Mouse (Mus musculus) hindbrain, embryonic 14.5 days (tissue): ENCODE results near the gene Kdf1. TPM values are rescaled to one million over a fixed set of nuclear protein-coding genes. Genes with fewer than 3 reads are reported as not detected.

Experiments used
- ATAC-seq: fragments of 200-750 bp; cut with Nextera tagmentation; 2 replicates; pipeline ENCODE4 v1.8.0; 2017; ENCODE audit warnings: moderate number of reproducible peaks, mild to moderate bottlenecking, moderate TSS enrichment, moderate library complexity; ENCODE audit not compliant: low FRiP score
- DNase-seq: peaks from one replicate; pipeline ENCODE4 v3.0.0-alpha.2; 2015; ENCODE audit warnings: low spot score
- H3K27ac ChIP-seq: fragments of 300-500 bp; sonication (generic); 2 replicates; pipeline ENCODE4 v1.5.1; 2014; ENCODE audit warnings: mild to moderate bottlenecking, moderate library complexity
- H3K27me3 ChIP-seq: fragments of 300-500 bp; sonication (generic); 2 replicates; pipeline ENCODE4 v1.6.1; 2014; ENCODE audit warnings: mild to moderate bottlenecking, low read length, mixed read lengths; ENCODE audit not compliant: control insufficient read depth, insufficient read depth
- H3K36me3 ChIP-seq: fragments of 300-500 bp; sonication (generic); replicated peaks from 2 replicates; pipeline ENCODE4 v1.6.1; 2014; ENCODE audit not compliant: control insufficient read depth, insufficient read depth
- H3K4me1 ChIP-seq: fragments of 300-500 bp; sonication (generic); replicated peaks from 2 replicates; pipeline ENCODE4 v1.6.1; 2014; ENCODE audit warnings: antibody characterized with exemption, low read length, mixed read lengths; ENCODE audit not compliant: control insufficient read depth, insufficient read depth
- H3K4me2 ChIP-seq: fragments of 300-500 bp; sonication (generic); replicated peaks from 2 replicates; pipeline ENCODE4 v1.6.1; 2014; ENCODE audit warnings: mild to moderate bottlenecking, moderate library complexity
- H3K4me3 ChIP-seq: fragments of 300-500 bp; sonication (generic); replicated peaks from 2 replicates; pipeline ENCODE4 v1.5.1; 2014; ENCODE audit warnings: mild to moderate bottlenecking, low read length
- H3K9ac ChIP-seq: fragments of 300-500 bp; sonication (generic); 2 replicates; pipeline ENCODE4 v1.6.1; 2014
- H3K9me3 ChIP-seq: fragments of 300-500 bp; sonication (generic); 2 replicates; pipeline ENCODE4 v1.6.1; 2016; ENCODE audit warnings: low read length; ENCODE audit not compliant: control insufficient read depth
- WGBS: fragments of 180-500 bp; shearing (Covaris S2); extraction: QIAGEN DNeasy Blood & Tissue Kit; methylation state at CpG from one replicate; pipeline ENCODE4 v1.1.7; 2014; 5-methylcytosine and 5-hydroxymethylcytosine counted together
- polyA plus RNA-seq: library from polyadenylated mRNA; unstranded; fragments of >200 nt; fragmentation: Nextera tagmentation; extraction: Ambion mirVana; gene quantifications from 2 replicates; pipeline ENCODE4 v1.2.1, GENCODE M21; 2014

Gene Kdf1
- polyA plus RNA-seq, result 0.16 TPM in 1 of 2 replicates, not detected in the other

DNA sequence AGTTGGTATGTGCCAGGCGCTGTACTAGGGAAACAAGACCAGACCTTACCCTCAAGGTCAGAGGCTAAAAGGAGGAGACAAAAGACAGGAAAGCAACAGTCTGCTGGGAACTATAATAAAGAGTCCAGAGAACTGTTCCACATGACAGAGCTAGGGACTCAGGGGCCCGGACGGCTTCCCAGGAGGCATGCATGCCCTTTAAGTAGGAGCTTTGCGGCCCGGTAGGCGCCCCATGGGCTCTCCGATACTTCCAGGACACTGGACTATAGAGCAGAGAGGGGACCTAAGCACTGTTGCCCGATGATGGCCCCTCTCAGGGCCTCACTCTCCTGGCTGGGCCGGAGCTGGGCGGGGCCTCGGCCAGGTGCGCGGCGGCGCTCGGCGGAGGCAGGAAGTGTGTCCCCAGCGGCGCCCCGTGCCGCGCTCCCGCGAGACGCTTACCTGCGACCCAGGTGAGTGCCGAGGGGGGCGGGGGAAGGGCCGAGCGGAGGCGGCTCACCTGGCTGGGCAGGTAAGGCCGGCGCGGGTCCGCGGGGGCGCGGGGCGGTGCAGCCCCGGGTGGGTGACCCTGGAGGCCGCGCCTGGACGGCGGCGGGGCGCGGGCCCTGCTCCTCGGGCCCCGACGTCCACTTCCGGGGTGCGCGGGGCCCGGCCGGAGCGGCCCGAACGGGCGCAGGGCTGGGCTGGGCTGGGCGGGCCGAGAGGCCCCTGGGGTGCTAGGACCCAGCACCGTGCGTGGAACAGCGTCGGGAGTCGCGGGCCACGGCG is at the start of gene Kdf1:
Gene Kdf1, plus strand, starts transcription at position 363 of the 768 bp plus-strand sequence.
- Histone ChIP-seq H3K9ac (0 out of 2 replicates have a peak within 1 kb of the TSS, but pooled peaks have one; percentile 3), H3K9me3 (no peaks in the 10 kb centered on the region), H3K4me1 (no peaks in the 10 kb centered on the region), H3K36me3 (no peaks in the 10 kb centered on the region), H3K4me2 (peak within 1 kb of the TSS; percentile 40), H3K27ac (no peak within 1 kb of the TSS), H3K4me3 (peak within 1 kb of the TSS; percentile 30), H3K27me3 (peaks cover 49% of the 10 kb centered on the region)
- ATAC-seq, result 0 out of 2 replicates have a peak, but pooled peaks have one; percentile 4
- 5% methylated on average over 48 of the region's 69 CpGs for WGBS
- no peak for DNase-seq

DNA sequence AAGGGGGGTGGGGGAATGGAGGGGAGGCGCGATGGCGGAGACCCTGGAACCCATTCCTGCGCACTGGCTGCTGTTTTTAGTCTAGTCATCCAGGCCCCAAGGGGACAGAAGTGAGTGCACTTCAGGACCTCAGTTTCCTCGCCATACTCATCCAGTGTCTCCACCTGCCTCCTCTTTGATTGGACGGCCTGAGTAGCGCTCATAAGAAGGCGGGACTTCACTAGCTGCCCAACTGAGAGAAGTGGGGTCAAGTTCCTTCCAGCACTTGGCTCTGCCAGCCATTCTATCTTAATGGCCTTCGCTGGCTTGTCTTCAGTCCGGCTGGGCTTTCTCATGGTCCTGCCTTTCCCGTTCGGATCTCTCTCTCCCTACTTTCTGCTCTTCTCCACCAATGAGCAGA is 49.6 kb upstream of the Kdf1 start:
- Histone ChIP-seq H3K36me3 (no peaks in the 10 kb centered on the region), H3K27me3 (peaks cover 15% of the 10 kb centered on the region), H3K27ac (no peak overlapping the region), H3K9me3 (no peaks in the 10 kb centered on the region), H3K4me2 (peak overlapping the region; percentile 93; the same call in 1 of the 2 replicates), H3K9ac (no peak overlapping the region), H3K4me1 (peaks cover 5% of the 10 kb centered on the region; the same call in 1 of the 2 replicates), H3K4me3 (no peak overlapping the region)
- WGBS, result 20% methylated on average over 12 of the region's 12 CpGs
- DNase-seq (no peak), ATAC-seq (no peak)

DNA sequence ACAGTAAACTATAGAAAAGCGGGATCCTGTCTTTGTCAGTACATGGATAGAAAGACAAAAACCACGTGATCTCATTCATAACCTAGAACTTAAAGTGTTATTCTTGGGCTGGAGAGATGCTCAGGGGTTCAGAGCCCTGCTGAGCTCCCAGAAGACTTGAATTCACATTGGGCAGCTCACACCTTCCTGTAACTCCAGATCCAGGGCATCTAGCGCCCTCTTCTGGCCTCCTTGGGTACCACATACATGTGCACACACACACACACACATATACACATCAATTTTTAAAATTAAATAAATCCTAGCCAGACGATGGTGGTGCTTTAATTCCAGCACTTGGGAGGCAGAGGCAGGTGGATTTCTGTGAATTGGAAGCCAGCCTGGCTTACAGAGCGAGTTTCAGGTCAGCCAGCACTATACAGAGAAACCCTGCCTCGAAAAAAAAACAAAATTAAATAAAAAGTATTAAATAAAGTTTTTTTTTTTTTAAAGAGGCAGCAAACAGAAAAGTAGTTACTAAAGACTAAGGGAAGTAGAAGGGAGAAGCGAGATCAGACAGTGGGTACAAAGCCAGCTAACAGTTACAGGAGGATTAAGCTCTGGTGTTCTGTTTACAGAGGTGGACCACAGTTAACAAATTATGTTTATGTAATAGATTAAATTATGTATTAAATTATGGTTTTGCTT is 47.5 kb upstream of the Kdf1 start:
- no peak for DNase-seq
- Histone ChIP-seq H3K9me3 (no peaks in the 10 kb centered on the region), H3K4me1 (peaks cover 5% of the 10 kb centered on the region; the same call in 1 of the 2 replicates), H3K4me2 (no peak overlapping the region), H3K27me3 (peaks cover 15% of the 10 kb centered on the region), H3K4me3 (no peak overlapping the region), H3K27ac (no peak overlapping the region), H3K36me3 (no peaks in the 10 kb centered on the region), H3K9ac (no peak overlapping the region)
- WGBS, result 78% methylated on average over 7 of the region's 7 CpGs
- ATAC-seq, result no peak

DNA sequence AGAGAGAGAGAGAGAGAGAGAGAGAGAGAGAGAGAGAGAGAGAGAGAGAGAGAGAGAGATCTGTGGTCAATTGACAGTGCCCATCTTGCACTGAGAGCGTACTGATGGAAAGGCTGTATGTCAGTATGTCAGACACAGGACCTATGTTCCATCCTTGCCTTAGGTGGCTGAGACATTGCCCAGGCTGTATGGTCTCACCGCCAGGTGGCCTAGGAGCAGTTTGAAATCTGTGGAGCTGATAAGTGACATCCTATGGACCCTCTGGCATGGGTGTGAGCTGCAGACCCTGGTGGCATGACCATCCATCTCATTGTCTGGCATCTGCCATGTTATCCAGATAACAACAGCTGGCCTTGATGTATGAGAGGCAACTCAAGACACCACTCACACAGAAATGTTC is 44.9 kb upstream of the Kdf1 start:
- Histone ChIP-seq H3K9ac (no peak overlapping the region), H3K4me3 (no peak overlapping the region), H3K27ac (no peak overlapping the region), H3K27me3 (peaks cover 21% of the 10 kb centered on the region), H3K9me3 (no peaks in the 10 kb centered on the region), H3K4me2 (no peak overlapping the region), H3K4me1 (no peaks in the 10 kb centered on the region), H3K36me3 (no peaks in the 10 kb centered on the region)
- ATAC-seq (no peak), DNase-seq (no peak)
- WGBS, result 69% methylated on average over 2 of the region's 2 CpGs

DNA sequence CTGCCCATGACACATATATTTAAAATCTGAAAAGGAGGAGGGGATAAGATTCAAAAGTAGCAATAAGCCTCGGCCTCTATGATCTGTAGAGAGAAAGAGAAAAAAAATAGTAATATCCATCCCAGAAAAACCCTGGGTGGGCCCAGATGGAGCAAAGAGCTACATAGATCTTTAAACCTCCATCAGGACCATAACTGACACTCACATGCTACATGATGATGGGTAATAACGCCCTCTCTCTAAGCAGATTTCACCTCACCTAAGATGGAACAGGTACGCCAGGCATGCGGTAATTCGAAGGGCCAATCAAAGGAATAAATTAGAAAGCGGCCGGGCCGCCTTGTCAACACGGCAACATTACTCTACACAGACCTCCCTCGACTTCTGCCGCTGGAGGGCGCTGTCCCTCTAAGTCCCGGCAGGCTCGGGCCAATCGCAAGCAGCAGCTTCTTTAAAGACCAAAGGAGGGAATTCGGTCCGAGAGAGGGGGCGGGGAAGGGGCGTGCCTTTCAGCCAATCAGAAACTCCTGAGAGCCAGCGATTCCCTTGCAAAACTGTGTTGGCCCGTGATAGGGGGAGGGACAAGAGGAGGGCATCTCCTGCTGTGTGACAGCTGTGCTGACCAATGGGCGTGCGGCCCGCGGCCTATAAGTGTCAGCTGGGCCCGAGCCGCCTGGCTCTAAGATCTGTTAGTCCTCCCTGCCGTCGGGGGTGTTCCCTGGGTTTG is 39.1 kb upstream of the Kdf1 start, which contains the start of gene Tent5b:
Gene Tent5b, plus strand, starts transcription at position 675 of the 727 bp plus-strand sequence.
- Histone ChIP-seq H3K27me3 (peaks cover 44% of the 10 kb centered on the region), H3K4me1 (no peaks in the 10 kb centered on the region), H3K4me2 (peak within 1 kb of the TSS; percentile 39), H3K36me3 (no peaks in the 10 kb centered on the region), H3K9ac (peak within 1 kb of the TSS; percentile 45; the same call in 1 of the 2 replicates), H3K9me3 (no peaks in the 10 kb centered on the region), H3K4me3 (peak within 1 kb of the TSS; percentile 34), H3K27ac (no peak within 1 kb of the TSS)
- DNase-seq (peak; percentile 94), ATAC-seq (peak; percentile 97)
- WGBS, result 3% methylated on average over 29 of the region's 29 CpGs

DNA sequence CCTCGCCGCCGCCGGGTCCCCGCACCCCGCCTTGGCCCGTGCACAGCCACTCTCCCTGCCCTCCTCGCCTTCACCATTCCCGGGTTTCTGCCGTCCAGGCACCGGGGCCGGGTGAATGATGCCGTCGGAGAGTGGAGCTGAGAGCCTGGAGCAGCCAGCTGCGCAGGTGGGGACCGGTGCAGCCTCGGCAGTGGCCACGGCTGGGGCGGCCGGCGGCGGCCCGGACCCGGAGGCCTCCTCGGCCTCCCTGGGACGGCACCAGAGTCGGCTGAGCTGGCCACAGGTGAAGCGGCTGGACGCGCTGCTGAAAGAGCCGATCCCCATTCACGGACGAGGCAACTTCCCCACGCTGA is 38.6 kb upstream of the Kdf1 start:
- H3K36me3 ChIP-seq, result no peaks in the 10 kb centered on the region
- DNase-seq (no peak), ATAC-seq (no peak)
- no peaks in the 10 kb centered on the region for H3K9me3 ChIP-seq
- H3K27me3 ChIP-seq, result peaks cover 44% of the 10 kb centered on the region
- peak overlapping the region; percentile 45; the same call in 1 of the 2 replicates for H3K9ac ChIP-seq
- H3K27ac ChIP-seq, result no peak overlapping the region
- H3K4me1 ChIP-seq, result no peaks in the 10 kb centered on the region
- peak overlapping the region; percentile 39 for H3K4me2 ChIP-seq
- peak overlapping the region; percentile 34 for H3K4me3 ChIP-seq
- WGBS, result 5% methylated on average over 34 of the region's 34 CpGs

DNA sequence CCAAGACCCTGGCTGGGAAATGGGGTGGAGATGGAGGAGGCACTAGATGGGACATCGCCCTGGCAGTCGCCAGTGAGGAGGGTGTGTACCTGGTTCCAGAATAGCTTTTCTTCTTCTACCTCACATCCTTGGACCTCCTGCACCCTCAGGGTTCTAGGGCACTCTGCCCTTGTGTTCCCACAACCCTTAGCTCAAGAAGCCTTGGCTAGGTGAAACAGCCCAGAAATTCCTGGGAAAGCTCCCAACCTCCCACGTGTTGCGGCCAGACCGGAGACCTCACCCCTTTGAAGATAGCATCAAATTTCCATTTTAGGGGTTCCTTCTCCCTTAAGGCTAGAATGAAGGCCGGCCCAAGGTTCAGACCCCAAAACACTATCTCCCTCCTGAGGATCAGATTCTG is 38.0 kb upstream of the Kdf1 start:
- Histone ChIP-seq H3K4me1 (no peaks in the 10 kb centered on the region), H3K9ac (no peak overlapping the region), H3K9me3 (no peaks in the 10 kb centered on the region), H3K36me3 (no peaks in the 10 kb centered on the region), H3K27me3 (peaks cover 44% of the 10 kb centered on the region), H3K4me2 (no peak overlapping the region), H3K27ac (no peak overlapping the region), H3K4me3 (no peak overlapping the region)
- DNase-seq, result no peak
- ATAC-seq, result no peak
- 53% methylated on average over 6 of the region's 6 CpGs for WGBS

DNA sequence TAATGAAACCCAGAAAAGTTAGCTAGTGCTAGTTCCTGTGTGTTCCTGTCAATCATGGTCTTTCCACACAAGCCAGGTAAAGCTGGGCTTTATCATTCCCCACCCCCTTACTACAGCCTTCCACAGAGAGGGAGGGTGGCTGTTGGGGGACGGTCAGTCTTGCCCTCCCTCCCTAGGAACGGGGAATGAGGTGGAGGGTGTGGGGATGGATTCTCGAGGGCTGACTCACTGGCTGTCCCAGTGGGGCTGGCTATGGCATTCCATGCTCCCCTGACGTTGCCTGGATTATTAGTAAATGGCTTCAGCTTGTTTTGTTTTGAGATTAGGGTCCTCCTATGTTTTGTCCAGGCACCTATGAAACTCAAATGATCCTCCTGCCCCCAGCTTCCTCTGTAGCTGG is 37.3 kb upstream of the Kdf1 start:
- 39% methylated on average over 4 of the region's 4 CpGs for WGBS
- no peak for ATAC-seq

DNA sequence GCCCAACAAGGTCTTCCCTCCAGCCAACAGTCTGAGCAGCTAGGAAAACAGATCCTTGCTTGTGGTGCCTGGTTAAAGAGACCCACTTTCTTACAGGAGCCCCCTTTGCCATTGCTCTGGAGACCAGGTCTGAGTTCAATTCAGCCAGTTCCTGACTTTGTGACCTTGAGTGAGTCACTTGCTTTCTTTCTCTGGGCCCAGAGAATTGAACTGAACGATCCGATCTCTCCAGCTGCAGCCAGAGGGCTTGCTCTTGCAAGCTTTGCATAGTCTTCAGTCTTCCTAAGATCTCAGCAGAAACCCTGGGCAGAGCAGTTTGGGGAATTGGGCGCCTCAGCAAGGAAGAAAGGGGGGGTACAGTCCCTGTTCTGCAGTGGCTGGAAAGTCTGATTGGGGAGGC is 36.3 kb upstream of the Kdf1 start:
- H3K4me3 ChIP-seq, result no peak overlapping the region
- no peak overlapping the region for H3K4me2 ChIP-seq
- peaks cover 36% of the 10 kb centered on the region for H3K27me3 ChIP-seq
- H3K9me3 ChIP-seq, result no peaks in the 10 kb centered on the region
- no peak overlapping the region for H3K27ac ChIP-seq
- H3K9ac ChIP-seq, result no peak overlapping the region
- 77% methylated on average over 3 of the region's 3 CpGs for WGBS
- H3K4me1 ChIP-seq, result no peaks in the 10 kb centered on the region
- DNase-seq (no peak), ATAC-seq (no peak)
- no peaks in the 10 kb centered on the region for H3K36me3 ChIP-seq

More for the DNA sequence above, 37.3 kb upstream of the Kdf1 start:
- Histone ChIP-seq H3K9me3 (no peaks in the 10 kb centered on the region), H3K27me3 (peaks cover 43% of the 10 kb centered on the region), H3K4me3 (no peak overlapping the region), H3K36me3 (no peaks in the 10 kb centered on the region), H3K9ac (no peak overlapping the region), H3K4me1 (no peaks in the 10 kb centered on the region), H3K27ac (no peak overlapping the region), H3K4me2 (no peak overlapping the region)
- DNase-seq, result no peak
